Mouse (Mus musculus): ENCODE data around the gene Jmjd1c.

Gene Jmjd1c

DNA sequence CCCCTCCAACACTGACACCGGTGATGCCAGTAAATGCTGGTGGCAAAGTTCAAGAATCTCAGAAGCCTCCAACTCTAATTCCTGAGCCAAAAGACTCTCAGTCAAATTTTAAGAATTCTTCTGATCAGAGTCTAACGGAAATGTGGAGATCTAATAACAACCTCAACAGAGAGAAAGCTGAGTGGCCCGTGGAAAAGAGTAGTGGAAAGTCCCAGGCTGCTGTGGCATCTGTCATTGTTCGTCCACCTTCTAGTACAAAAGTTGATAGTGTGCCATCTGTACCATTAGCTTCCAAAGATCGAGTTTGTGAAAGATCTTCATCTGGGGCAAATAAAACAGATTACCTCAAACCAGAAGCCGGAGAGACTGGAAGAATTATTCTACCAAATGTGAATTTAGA is 129.6 kb downstream of the Jmjd1c start:
- in situ Hi-C loops (cut with MseI, MboI) = no loop called here

DNA sequence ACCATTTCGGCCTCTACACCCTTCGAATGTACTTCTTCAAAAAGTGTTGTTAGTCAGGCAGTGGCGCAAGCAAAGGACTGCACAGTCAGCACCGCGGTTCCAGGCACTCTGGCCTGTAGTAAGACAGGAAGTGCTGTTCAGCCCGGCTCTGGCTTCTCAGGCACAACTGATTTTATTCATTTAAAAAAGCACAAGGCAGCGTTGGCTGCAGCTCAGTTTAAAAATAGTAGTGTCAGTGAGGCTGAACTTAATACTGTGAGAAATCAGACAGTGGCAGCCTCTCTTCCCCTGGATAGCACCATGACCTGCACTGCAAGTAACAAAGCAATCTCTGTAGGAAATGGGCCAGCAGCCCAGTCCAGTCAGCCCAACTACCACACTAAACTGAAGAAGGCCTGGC is 130.2 kb downstream of the Jmjd1c start:
- in situ Hi-C loops (cut with MseI, MboI) = no loop called here

DNA sequence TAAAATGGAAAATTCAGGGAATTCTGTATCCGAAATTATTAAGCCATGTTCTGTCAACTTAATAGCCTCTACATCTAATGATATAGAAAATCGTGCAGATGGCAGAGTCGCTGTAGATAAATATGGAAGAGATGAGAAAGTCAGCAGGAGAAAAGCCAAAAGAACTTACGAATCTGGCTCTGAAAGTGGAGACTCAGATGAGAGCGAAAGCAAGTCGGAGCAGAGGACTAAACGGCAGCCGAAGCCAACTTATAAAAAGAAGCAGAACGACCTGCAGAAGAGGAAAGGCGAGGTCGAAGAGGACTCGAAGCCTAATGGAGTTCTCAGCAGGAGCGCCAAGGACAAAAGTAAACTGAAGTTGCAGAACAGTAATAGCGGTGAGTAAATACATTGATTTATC is 130.6 kb downstream of the Jmjd1c start:
- in situ Hi-C loops (cut with MseI, MboI) = no loop called here

DNA sequence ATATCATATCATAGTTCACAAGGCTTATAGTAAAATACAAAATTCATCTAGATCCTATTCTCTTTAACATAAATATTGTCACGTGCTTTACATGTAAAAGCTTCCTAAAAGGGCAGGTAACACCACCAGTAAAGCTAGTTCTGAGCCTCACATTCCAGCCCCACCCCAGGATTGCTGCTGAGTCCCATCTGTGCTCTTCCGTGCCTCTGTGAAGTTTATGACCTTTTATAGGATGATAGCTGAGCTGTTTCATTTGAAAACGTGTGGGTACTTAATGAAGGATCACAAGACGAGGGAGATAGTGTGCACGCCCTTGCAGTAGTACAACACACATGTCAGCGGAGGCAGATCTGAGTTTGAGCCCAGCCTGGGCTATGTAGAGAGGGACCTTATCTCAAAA is 134.5 kb downstream of the Jmjd1c start:
- in situ Hi-C loops (cut with MseI, MboI) = no loop called here

DNA sequence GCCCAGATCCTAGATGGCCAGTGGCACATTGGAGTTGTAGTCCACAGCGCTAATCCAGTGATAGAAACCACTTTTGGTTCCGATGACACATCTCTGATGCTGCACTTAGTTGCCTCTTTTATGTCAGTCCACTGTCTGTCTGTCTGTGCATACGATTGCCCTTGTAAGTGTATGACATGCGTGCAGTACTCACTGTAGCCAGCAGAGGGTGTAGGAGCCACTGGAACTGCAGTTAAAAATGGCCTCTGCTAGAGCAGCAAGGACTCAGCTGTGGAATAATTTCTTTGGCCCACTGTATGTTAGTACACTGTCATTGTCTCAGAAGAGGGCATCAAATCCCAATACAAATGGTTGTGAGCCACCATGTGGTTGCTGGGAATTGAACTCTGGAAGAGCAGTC is 151.2 kb downstream of the Jmjd1c start:
- in situ Hi-C loops (cut with MseI, MboI) = no loop called here

DNA sequence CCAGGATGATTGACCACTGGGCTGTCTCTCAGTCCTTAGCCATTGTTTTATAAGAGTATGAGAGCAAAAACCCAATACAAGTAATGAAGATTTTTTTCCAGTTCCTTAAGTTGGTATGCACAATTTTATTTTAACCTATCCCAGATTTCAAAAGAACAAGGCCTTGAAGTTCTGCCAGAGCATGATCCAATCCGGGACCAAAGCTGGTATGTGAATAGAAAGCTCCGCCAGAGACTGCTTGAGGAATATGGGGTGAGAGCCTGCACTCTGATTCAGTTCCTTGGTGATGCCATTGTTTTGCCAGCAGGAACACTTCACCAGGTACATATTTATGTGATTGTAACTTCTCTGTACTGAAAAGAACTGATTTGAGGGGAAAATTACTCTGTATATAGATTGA is 153.6 kb downstream of the Jmjd1c start:
- in situ Hi-C loops (cut with MseI, MboI) = no loop called here

DNA sequence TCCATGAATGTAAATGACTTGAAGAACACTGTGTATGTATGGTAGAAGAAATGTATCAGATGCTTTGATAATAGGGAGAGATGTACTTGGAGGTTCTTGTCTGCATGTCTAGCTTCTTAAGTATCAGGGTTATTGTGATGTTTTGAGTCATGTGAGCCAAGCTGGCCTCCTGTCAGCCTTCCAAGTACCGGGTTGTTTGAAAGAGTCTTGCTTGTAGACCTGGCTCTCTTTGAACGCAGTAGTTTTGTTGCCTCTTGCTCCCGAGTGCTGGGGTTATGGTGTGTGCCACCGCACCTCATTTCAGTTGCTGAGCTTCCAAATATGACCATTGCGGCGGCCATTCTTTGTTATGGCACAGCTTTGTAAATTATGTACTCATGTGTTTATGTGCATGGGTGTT is 154.9 kb downstream of the Jmjd1c start:
- in situ Hi-C loops (cut with MseI, MboI) = no loop called here

DNA sequence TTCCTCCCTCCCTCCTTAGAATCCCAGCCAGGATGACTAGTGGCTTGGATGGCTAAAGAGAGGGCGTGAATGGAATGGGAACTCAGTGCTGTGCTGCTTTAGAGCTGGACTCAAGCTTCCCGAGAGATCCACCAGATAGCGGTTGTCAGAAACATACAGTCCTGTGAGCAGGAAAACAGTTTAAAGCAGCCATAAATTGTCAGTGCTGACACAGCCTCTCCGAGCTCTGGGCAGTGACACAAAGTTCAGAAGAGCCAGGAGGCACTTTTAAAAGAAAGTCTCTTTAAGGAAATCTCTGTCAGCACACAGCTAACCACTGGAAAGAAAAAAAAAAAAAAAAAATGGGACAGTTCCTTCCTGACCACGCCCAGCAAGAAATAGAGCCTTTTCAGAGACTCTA is 156.4 kb downstream of the Jmjd1c start:
- in situ Hi-C loops (cut with MseI, MboI) = no loop called here

DNA sequence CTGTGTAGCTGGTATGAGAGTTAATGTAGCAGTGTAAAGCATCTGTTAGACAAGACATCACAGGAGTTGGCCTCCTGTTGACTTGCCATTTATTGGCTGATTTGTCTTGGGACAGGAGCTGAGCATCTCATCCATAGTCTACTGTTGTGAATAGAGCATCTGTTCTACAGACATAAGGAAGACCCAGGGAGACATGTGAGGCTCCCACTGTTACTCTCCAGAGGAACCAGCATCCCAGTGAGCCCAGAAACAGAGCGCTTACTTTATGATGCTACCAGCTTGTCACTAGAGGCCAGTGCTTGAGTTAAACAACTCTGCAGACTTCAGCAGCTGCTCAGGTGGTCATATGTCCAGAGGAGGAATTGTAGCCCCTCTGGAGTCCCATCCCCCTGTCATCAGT is 157.2 kb downstream of the Jmjd1c start:
- in situ Hi-C loops (cut with MseI, MboI) = no loop called here

DNA sequence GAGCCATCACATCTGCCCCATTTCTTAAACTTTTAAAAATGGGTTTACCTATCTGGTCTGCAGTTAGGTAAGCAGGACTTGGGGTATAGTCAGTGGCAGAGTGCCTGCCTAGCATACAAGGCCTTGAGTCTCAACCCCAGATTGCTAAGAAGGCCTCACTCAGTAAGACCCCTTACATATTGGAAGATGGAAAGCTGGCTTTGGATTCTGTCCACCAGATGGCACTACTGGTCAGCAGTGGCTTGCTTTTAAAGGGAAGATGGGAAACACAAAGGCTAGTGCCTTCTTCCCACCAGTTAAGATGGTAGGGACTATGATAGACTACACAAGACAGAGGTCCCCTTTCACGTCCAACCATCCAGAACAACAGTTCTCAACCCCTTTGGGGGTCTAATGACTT is 168.9 kb downstream of the Jmjd1c start:
- in situ Hi-C loops (cut with MseI, MboI) = no loop called here

DNA sequence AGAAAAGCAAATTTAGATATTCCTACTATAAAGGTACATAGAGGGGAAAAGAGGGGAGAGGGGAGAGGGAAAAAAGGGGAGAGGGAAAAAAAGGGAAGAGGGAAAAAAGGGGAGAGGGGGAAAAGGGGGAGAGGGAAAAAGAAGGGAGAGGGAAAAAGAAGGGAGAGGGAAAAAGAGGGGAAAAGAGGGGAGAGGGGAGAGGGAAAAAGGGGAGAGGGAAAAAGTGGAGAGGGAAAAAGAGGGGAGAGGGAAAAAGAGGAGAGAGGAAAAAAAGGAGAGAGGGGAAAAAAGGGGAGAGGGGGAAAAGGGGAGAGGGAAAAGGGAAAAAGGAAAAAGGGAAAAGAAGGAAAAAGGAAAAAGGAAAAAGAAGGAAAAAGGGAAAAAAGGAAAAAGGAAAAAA is 180.0 kb downstream of the Jmjd1c start:
- in situ Hi-C loops (cut with MseI, MboI) = no loop called here

DNA sequence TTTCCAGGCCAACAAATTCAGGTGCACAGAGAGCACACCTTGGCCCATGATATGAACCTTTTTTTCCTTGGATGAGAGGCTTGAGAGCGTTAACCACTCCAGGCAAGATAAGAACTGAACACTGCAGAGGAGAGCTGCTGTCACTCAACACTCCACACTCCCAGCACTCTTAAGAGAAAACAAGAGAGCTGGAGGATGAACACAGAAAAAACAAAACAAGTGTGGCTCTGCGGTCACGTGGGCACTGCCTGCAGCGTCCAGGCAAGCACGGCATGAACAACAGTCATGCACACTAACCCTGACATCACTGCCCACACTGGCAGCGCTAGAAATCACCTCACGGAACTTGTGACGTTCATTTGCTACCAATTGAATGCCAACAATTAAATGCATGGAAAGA is 185.9 kb downstream of the Jmjd1c start:
- in situ Hi-C loops (cut with MseI, MboI) = no loop called here

DNA sequence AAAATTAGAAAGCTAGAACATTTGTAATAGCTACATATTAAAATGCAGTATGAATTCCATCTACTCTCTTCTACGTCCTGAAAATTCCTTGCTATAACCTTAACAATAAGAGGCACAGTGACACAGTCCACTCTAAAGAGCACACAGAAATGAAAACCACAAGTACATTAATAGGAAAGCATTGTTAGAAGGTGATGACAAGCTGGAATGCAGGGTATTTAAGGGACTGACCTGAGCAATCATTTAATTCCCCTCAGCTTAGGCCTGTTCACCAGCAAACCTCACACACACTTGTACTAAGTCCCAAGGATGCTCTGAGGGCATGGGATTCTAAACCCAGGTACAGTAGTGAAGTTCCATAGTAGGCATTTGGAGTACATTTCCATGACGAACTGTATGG is 186.6 kb downstream of the Jmjd1c start:
- in situ Hi-C loops (cut with MseI, MboI) = no loop called here

DNA sequence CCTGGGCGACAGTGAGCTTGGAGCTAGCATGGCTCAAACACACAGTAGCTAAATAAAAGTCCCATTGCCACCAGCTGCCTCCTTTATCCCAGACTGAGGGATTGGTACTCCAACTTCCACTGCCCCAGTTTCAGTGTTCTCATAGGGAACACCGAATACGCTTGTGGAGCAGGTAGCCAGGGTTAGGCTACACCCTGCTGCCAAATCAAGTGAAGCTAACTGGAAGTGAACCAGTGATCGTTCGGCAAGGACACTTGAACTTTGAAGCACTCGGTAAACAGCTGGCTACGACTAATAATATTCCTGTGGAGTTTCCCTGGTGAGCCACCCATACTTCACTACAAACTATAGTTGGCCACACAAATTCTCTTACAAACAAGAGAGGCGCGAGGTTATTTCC is 187.6 kb downstream of the Jmjd1c start:
- in situ Hi-C loops (cut with MseI, MboI) = no loop called here

DNA sequence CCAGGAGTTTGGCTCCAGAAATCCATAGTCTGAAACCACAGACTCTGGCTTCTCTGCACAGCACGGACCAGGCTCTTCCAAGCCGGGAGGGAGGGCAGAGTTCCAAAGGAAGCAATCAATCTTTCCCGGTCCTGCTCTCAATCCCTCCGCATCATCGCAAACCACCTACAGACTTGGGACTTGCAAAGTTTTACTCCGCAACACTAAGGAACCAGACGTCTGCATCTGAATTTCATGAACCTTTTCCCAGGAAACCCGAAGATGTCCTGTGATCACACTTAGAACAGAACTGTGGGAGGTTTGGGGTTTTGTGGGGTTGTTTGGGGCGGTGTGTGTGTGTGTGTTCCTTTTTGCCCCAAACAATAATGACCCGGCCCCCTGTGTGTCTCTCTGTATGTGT is 188.4 kb downstream of the Jmjd1c start:
- in situ Hi-C loops (cut with MseI, MboI) = no loop called here

DNA sequence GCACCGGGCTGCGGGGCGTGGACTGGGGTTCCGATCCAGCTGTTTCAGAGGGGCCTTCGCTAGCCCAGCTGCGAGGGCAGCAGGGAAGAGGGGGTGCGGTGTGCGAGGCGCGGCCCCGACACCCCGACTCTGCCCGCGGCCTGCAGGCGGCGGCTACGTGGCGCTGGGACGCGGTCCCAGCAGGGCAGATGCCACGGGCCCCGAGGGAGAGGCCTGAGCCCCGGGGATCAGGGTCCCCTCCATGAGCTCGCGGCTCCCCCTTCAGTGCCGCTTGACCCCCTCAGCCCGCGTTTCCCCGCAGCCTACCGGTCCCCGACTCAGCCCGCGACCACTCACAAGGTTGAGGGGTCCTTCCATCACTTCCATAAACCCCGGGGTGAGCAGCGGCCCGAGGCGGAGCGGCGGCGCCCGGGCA is 188.8 kb downstream of the Jmjd1c start:
- in situ Hi-C loops (cut with MseI, MboI) = no loop called here

DNA sequence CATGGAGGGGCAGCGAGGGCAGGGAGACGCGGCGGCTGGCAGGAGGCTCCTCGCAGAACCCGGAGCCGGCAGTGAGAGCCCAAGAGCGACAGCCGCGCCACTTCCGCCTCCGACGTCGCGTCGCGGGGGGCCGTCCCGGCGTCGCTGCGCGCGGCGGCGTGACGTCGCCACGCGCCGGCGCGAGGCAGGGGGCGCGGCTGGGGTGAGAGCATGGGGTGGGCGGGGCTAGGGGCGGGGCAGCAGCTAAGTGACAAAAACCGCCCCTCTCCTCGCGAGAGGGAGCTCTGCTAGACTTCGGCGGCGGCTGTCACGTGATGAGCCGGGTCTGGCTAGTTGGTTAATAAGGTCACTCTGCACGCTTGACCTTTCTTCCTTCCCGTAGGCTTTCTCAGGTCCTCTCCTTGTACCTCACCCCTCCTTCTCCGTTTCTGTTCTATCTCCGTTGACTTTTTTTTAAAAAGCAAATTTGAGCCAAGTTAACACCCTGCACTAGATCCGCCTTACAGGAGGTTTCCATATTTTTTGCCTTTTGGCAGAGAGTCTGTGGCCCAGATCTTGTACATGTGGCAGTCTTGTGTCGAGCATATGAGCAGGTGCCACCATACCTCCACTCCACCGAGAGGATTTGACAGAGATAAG is 189.4 kb downstream of the Jmjd1c start, which contains the start of gene Nrbf2:
Gene Nrbf2 (minus strand): TSS at position 130 of the 639 bp plus-strand sequence.
- in situ Hi-C loops (cut with MseI, MboI) = no loop called here

DNA sequence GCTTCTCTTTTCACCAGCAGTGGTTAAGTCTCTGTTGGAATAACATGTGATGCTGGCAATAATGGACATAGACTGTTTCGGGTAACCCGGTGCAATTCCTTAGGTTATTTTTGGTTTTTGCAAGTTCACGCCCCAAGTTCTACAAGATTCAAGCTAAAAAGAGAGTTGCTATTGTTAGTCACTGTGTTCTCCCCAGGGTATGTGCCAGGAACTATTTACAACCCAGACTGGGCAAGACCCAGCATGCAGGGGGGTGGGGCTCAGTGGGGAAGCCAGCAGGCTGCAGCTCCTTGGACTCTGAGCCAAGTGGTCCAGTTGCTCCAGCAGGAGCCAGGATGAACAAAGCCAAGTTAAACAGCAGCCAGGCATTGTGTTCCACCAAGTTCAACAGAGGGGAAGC is 192.0 kb downstream of the Jmjd1c start:
- in situ Hi-C loops (cut with MseI, MboI) = no loop called here

DNA sequence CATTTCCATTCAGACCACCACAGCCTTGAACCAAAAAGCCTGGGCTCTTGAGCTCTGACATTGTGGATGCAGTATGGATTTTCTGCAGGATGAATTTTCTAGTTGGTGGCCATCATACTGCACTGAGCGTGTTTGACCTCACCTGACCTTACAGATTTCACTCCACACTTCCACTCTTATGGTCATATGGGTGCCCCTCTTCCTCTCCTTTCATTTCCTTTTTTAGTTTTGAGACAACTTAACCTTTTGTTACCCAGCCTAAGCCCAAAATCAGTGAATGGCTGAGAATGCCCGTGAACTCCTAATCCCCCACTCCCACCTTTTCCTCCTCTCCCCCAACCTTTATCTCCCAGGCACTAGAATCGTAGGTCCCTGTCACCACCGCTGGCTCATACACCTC is 194.7 kb downstream of the Jmjd1c start:
- in situ Hi-C loops (cut with MseI, MboI) = no loop called here

DNA sequence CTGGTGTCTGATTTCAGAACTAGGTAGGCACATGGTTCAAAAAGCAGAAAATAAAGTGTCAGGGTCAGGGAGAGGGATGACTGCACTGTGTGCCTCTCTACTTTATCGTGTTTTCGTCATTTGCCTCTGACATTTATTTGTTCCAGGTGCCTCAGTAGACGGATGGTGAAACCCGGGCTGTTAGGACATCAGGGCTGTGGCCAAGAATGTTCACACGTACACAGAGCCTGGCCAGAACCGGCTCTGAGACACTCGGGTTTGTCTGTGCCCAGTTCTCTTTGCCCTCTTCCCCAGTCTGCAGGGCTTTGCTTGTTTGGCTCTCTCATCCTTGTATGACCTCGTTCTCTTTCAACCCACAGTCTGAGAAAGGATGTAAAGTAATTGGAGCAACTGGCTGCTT is 195.2 kb downstream of the Jmjd1c start:
- in situ Hi-C loops (cut with MseI, MboI) = no loop called here

DNA sequence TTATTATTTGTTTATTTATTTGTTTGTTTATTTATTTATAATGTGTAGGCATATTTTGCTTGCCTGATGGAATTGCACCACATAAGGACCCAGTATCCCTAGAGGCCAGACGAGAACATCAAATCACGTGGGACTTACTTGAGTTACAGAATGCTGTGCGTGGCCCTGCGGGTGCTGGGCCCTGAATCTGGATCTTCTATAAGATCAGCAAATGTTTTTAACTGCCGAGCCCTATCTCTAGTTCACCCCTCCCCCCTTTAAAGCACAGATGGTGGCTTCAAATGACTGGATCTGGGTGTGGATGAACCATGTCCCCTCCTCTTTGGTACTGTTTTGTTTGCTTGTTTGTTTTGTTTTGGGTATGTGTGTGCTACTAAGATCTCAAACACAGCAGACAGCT is 199.4 kb downstream of the Jmjd1c start:
- in situ Hi-C loops (cut with MseI, MboI) = no loop called here

DNA sequence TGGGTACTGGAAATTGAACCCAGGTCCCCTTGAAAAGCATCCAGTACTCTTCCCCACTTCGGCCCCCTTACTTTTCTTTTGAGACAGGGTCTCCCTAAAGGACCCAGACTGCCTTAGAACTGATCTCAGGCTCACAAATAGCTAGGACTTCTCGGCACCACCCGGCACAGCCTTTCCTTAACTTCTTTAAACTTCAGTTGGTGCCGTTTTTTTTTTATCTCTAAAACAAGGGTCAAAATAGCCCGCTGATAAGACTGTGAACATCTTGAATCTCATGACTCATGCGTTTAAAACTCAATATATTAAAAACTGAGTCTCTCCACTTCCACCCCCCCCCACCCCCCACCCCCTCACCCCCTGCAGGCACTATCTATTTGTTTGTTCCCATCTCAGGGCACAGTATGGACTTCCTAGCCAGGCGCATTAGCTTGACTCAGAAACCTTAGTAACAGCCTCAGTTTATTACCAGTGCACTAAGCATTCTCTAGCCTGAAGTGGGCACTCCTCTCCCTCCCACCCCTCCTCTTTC is 200.1 kb downstream of the Jmjd1c start:
- in situ Hi-C loops (cut with MseI, MboI) = no loop called here

DNA sequence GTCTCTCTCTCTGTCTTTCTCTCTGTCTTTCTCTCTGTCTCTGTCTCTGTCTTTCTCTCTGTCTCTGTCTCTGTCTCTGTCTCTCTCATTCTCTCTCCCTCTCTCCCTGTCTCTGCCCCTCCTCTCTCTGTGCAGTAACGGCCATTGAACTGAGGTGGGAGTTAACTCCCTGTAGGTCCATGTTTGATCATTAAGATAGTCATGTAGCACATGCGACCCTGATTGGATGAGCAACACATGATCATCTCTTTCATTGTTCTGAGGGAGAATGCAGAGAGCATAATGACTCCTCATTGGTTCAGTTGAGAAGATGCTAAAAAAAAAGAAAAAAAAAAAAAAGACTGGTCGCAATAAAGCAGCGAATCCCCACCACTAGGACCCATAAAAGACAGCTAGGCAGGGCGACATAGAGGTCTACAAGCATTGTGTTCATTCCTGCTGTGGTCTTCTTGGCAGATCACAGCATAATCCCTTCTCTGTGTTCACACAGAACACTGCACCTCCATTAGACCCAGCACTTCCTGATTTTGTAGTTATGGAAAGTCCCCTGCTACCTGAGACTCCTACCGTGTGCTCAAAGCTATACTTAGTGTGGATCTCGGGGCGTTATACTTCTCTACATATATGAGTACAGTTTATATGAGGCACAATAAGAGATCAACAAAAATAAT is 200.7 kb downstream of the Jmjd1c start:
- in situ Hi-C loops (cut with MseI, MboI) = no loop called here
